Mouse (Mus musculus) liver, adult 2 months (tissue): ENCODE results near the gene 4921507P07Rik.

Experiments used
- CTCF ChIP-seq: fragments of 200-500 bp; IDR thresholded peaks from 2 replicates; pipeline ENCODE4 v1.5.1; 2011; ENCODE audit warnings: low read depth, low read length, control low read depth
- POLR2A ChIP-seq: fragments of 200-500 bp; IDR thresholded peaks from 2 replicates; pipeline ENCODE4 v1.6.1; 2011; ENCODE audit warnings: low read length, control low read depth; ENCODE audit not compliant: insufficient read depth; ENCODE audit errors: extremely low read depth

- no peak for TF ChIP-seq CTCF
- TF ChIP-seq POLR2A, result no peak
Measured at GRCm38 (mm10) chr6:50594372-50594771, 2.1 kb downstream of the 4921507P07Rik start.
